Mouse (Mus musculus) heart, embryonic 16.5 days (tissue): ENCODE measurements around the gene Rrp12. TPM values are rescaled to one million over a fixed set of nuclear protein-coding genes. Genes with fewer than 3 reads are reported as not detected.

ENCODE experiments used
- ATAC-seq: fragments of 200-750 bp; cut with Nextera tagmentation; replicated peaks from 2 replicates; pipeline ENCODE4 v1.8.0; 2017; ENCODE audit warnings: moderate number of reproducible peaks; ENCODE audit not compliant: insufficient read depth, low FRiP score; ENCODE audit errors: extremely low read depth
- H3K27ac ChIP-seq: fragments of 300-500 bp; sonication (generic); 2 replicates; pipeline ENCODE4 v1.5.1; 2014; ENCODE audit warnings: mild to moderate bottlenecking, low read length, control low read depth, moderate library complexity
- H3K27me3 ChIP-seq: fragments of 300-500 bp; sonication (generic); 2 replicates; pipeline ENCODE4 v1.6.1; 2014; ENCODE audit warnings: low read length, mixed read lengths; ENCODE audit not compliant: control insufficient read depth, insufficient read depth
- H3K36me3 ChIP-seq: fragments of 300-500 bp; sonication (generic); 2 replicates; pipeline ENCODE4 v1.6.1; 2014; ENCODE audit not compliant: control insufficient read depth, insufficient read depth
- H3K4me1 ChIP-seq: fragments of 300-500 bp; sonication (generic); 2 replicates; pipeline ENCODE4 v1.6.1; 2014; ENCODE audit warnings: low read length, mixed read lengths; ENCODE audit not compliant: control insufficient read depth, insufficient read depth
- H3K4me2 ChIP-seq: fragments of 300-500 bp; sonication (generic); 2 replicates; pipeline ENCODE4 v1.6.1; 2014; ENCODE audit warnings: low read depth, mild to moderate bottlenecking, control low read depth, low read length
- H3K4me3 ChIP-seq: fragments of 300-500 bp; sonication (generic); 2 replicates; pipeline ENCODE4 v1.5.1; 2014; ENCODE audit warnings: mild to moderate bottlenecking, control low read depth, low read length
- H3K9ac ChIP-seq: fragments of 300-500 bp; sonication (generic); 2 replicates; pipeline ENCODE4 v1.6.1; 2014; ENCODE audit warnings: low read length, control low read depth
- H3K9me3 ChIP-seq: fragments of 300-500 bp; sonication (generic); replicated peaks from 2 replicates; pipeline ENCODE4 v1.6.1; 2016; ENCODE audit warnings: low read length; ENCODE audit not compliant: control insufficient read depth
- WGBS: fragments of 180-500 bp; shearing (Covaris S2); extraction: QIAGEN DNeasy Blood & Tissue Kit; methylation state at CpG from one replicate; pipeline ENCODE4 v1.1.7; 2014; 5-methylcytosine and 5-hydroxymethylcytosine counted together
- polyA plus RNA-seq: library from polyadenylated mRNA; unstranded; fragments of >200 nt; fragmentation: Nextera tagmentation; extraction: Ambion mirVana; gene quantifications from 2 replicates; pipeline ENCODE4 v1.2.1, GENCODE M21; 2015

Gene Rrp12
- 9.4 and 10.0 TPM in 2 replicates for polyA plus RNA-seq

DNA sequence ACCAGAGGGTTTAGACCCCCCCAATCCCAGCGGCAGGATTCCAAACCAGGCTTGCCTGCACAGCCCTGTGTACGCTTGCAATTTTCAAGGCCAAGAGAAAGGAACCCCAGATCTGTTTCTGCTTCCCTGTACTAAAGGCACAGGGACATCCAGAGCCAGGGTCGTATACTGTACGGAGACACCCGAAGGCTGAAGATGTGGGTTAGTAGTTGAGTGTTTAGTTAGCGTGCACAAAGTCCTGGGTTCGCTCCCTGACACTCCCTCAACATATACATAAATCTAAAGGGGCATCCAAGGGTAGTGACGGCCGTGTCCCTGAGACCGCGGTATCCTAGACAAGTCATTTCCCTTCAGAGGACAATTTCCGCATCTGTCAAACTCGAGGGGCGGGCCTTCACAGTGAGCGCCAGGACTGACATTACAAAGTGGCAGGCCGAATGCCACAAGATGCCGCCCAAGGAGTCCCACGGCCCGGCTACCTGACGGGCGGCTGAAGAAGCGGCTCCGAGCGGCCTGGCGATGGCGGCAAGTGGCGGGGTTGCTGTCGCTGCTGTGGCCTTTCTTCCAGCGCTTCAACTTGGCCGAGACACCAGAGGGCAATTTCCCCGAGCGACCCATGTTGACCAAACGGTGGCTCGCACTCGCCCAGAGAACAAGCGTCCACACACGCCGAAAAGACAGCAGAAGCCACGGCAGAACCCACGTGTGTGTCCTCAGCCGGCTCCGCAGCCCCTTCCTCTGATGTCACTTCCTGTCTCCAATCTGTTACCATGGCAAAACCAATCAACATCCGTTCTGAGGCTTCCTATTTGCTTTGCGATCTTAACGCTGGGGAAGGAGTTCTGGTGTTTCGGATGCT is at the start of gene Rrp12:
TSS of gene Rrp12 (minus strand) at position 714 of the 859 bp plus-strand sequence.
- H3K36me3 ChIP-seq: peaks cover 3% of the 10 kb centered on the region; the same call in 1 of the 2 replicates
- peaks cover 15% of the 10 kb centered on the region for H3K4me1 ChIP-seq
- 1% methylated on average over 46 of the region's 46 CpGs for WGBS
- peak within 1 kb of the TSS; percentile 60 for H3K4me3 ChIP-seq
- H3K9me3 ChIP-seq: no peaks in the 10 kb centered on the region
- H3K9ac ChIP-seq: peak within 1 kb of the TSS; percentile 68
- H3K4me2 ChIP-seq: peak within 1 kb of the TSS; percentile 92
- ATAC-seq: peak; percentile 90
- no peaks in the 10 kb centered on the region for H3K27me3 ChIP-seq
- H3K27ac ChIP-seq: no peak within 1 kb of the TSS

DNA sequence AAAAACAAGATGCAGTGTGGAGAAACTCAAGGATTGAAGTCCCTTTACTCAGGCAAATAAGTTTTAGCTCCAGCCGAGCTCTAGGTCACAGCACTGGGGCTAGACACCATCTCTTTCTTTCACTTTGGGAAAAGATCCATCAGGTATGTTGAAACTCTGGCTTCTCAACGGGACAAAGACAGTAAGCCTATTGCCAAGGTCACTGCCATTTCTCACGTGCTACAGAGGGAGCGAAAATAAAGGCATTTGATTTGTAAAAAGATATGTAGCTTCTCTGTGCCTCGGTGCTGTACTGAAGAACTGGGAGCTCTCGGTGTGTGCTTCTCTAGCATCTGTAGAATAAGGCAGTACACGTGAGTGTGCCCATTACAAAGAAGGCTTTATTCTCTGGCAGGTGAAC is 47.9 kb upstream of the Rrp12 start:
- 82% methylated on average over 7 of the region's 7 CpGs for WGBS
- Histone ChIP-seq H3K4me3 (no peak overlapping the region), H3K36me3 (peaks cover 71% of the 10 kb centered on the region), H3K27me3 (no peaks in the 10 kb centered on the region), H3K27ac (no peak overlapping the region), H3K4me2 (no peak overlapping the region), H3K9me3 (peaks cover 3% of the 10 kb centered on the region; the same call in 1 of the 2 replicates), H3K9ac (no peak overlapping the region), H3K4me1 (no peaks in the 10 kb centered on the region)
- ATAC-seq: no peak

DNA sequence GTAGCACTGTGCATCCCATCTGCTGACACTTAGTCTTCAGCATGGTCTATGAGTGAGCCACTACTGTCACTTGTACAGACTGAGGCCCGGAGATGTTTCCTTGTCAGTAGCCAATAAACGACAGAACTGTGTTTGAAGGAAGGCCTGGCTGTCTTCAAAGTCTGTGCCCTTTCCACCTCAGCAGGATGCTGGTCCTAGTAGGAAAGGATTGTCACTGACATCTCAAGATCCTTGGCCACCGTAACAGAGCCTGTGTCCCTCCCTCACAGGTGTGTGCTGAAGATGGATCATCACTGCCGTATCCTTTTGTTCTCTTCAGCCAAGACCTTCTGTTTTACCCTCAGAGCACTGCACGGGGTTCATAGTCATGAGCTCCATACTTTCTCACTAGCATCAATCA is 42.6 kb upstream of the Rrp12 start:
- Histone ChIP-seq H3K4me2 (no peak overlapping the region), H3K27me3 (no peaks in the 10 kb centered on the region), H3K9me3 (no peaks in the 10 kb centered on the region), H3K4me3 (no peak overlapping the region), H3K9ac (no peak overlapping the region), H3K27ac (no peak overlapping the region), H3K36me3 (peaks cover 43% of the 10 kb centered on the region), H3K4me1 (peaks cover 9% of the 10 kb centered on the region)
- no peak for ATAC-seq
- 87% methylated on average over 5 of the region's 5 CpGs for WGBS

DNA sequence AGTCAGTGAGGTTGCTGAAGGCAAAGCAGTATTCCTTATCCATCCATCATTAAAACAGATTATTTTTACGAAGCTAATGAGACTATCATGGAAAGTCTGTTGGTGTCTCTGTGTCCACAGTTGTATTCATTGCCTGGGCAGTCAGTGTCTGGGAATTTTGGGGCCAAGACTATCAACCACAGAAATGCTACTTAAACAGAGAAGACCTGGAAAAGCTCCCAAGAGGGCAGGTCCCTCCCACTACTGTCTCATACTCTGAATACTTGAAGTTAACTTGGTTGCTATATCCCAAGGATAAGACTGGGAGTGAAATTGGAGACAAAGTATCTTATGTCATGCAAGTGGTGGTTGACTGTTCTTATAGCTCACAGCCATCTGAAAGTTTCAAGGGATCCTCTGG is 39.9 kb upstream of the Rrp12 start:
- Histone ChIP-seq H3K27ac (no peak overlapping the region), H3K4me2 (no peak overlapping the region), H3K9me3 (no peaks in the 10 kb centered on the region), H3K27me3 (no peaks in the 10 kb centered on the region), H3K4me1 (peaks cover 18% of the 10 kb centered on the region), H3K9ac (no peak overlapping the region), H3K4me3 (no peak overlapping the region), H3K36me3 (peaks cover 29% of the 10 kb centered on the region)
- WGBS: 88% methylated on average over 1 of the region's 1 CpGs
- no peak for ATAC-seq

DNA sequence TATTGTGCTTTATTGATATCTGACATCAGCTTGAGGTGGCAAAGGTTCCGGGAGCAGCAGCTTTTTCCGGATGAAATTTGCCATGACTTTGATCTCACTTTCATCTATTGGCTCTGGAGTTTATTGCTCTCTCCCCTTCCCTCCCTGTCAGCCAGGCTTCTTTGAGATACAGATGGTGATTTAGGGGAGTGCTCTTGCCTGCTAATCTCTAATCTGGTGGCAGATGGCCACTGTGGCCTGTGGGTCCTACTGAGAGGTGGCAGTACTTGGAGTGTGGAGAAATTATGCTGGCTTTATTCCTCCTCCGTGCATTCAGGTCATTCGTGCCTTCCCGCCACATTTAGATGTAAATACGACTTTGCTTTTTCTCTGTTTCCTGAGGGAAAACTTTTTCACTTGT is 38.2 kb upstream of the Rrp12 start:
- Histone ChIP-seq H3K9ac (peak overlapping the region; percentile 87), H3K4me1 (peaks cover 18% of the 10 kb centered on the region), H3K9me3 (no peaks in the 10 kb centered on the region), H3K36me3 (peaks cover 22% of the 10 kb centered on the region), H3K4me3 (peak overlapping the region; percentile 83), H3K27ac (no peak overlapping the region), H3K4me2 (peak overlapping the region; percentile 81), H3K27me3 (no peaks in the 10 kb centered on the region)
- WGBS: 38% methylated on average over 6 of the region's 6 CpGs
- ATAC-seq: no peak

DNA sequence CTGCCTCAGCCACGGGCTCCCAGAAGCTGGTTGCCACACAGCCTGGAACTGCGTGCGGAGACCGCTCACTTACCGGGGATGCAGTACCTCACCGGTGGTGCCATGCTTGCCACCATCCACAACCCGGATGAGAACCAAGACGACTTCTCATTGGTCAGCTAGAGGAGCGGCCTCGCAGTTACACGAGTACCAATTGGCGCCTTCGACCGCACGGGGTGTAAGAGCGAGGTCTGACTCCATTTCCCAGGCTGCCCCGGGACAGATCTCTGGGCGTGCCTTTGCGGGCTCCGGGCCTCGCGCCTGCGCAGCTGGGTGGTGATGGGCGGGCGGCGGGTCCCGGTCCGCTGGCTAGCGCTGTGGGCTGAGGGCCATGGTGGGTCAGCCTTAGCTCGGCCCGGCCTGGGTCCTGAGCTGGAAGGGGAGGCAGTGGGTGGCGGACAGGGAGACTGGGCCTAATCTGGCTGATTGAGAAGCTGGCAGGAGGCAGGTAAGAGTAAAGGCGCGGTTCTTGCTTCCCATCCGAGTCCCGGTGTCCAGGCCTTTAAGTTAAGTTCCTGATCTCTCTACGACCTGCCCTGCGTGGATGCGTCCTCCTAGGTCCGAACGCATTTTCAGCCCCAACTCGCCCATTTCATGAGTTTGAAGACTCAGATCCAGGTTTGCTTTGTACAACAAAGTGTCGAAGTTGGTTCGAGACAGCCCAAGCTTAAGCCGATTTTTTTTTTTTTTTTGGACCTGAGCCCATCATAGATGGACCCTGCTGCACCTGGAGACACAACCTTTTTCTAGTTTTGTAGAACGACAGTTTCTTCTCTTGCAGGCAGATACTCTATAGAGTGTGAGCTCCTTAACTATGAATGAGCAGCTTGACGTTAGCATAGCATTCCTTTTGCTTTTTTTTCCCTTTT is 37.5 kb upstream of the Rrp12 start, which contains the start of the genes Exosc1 and Zdhhc16:
TSS of gene Exosc1 (minus strand) at position 245 of the 908 bp plus-strand sequence.
TSS of gene Zdhhc16 (plus strand) at position 302 of the 908 bp plus-strand sequence.
- ATAC-seq: peak; percentile 100
- Histone ChIP-seq H3K4me2 (peak within 1 kb of the TSS; percentile 90), H3K9ac (peak within 1 kb of the TSS; percentile 87), H3K4me1 (peaks cover 18% of the 10 kb centered on the region), H3K4me3 (peak within 1 kb of the TSS; percentile 83), H3K36me3 (peaks cover 19% of the 10 kb centered on the region), H3K27me3 (no peaks in the 10 kb centered on the region), H3K27ac (peak within 1 kb of the TSS; percentile 12), H3K9me3 (no peaks in the 10 kb centered on the region)
- under 1% methylated on average over 47 of the region's 47 CpGs for WGBS

DNA sequence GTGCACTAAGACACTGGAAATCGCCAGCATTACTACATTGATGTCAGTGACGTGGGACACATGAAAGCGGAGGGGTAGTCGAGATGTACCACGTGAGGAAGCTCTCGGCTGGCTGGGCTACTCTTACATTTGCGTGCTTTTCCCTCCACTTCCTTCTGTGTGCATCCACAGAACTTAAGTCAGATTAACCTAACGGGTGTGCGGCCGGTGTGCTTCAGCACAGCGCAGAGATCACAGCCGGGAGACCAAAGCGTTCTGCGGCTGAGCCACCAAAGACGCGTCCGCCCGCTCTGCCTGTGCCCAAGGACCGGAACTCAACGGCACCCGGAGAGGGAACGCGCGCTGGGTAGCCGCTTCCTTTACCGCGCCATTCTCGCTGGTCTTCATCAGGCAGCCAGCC is 36.7 kb upstream of the Rrp12 start:
- ATAC-seq: 0 out of 2 replicates have a peak, but pooled peaks have one; percentile 4
- Histone ChIP-seq H3K4me3 (peak overlapping the region; percentile 83), H3K36me3 (peaks cover 16% of the 10 kb centered on the region), H3K4me1 (peaks cover 18% of the 10 kb centered on the region), H3K9me3 (no peaks in the 10 kb centered on the region), H3K27ac (peak overlapping the region; percentile 12), H3K27me3 (no peaks in the 10 kb centered on the region), H3K9ac (peak overlapping the region; percentile 75), H3K4me2 (peak overlapping the region; percentile 90)
- WGBS: under 1% methylated on average over 28 of the region's 28 CpGs

DNA sequence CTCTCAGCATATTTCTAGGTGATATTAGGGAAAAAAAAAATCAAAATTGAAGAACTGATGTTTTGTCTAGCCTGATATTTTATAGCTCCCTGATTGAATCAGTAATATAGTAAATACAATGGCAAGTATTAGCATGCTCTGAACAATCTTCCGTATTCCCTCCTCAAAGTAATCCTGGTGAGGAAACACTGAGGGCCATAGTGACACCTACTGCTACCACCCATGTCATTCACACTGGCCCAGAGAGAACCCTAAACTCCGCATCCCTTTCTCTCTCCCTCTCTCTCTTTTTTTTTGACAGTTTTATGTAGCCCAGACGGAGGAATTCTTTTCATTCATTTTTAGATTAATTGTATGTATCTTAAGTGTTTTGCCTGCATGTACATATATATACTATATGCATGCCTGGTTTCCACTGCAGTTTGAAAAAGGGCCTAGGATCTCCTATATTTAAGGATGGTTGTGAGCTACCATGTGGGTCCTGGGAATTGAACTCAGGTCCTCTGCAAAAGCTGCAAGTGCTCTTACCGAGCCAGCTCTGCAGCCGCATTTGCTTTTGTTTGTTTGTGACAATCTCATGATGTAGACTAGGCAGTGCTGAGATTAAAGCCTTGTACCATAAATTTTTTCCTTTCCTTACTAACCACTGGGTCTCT is 24.6 kb upstream of the Rrp12 start:
- no peak overlapping the region for H3K4me2 ChIP-seq
- H3K4me1 ChIP-seq: no peaks in the 10 kb centered on the region
- H3K4me3 ChIP-seq: no peak overlapping the region
- H3K27ac ChIP-seq: no peak overlapping the region
- no peaks in the 10 kb centered on the region for H3K27me3 ChIP-seq
- ATAC-seq: no peak
- H3K9ac ChIP-seq: no peak overlapping the region
- 70% methylated on average over 5 of the region's 5 CpGs for WGBS
- H3K36me3 ChIP-seq: peaks cover 43% of the 10 kb centered on the region
- no peaks in the 10 kb centered on the region for H3K9me3 ChIP-seq
